Mouse (Mus musculus) olfactory bulb, adult 2 months (tissue): Measurements from ENCODE around the gene Cep57. TPM values are rescaled to one million over a fixed set of nuclear protein-coding genes. Genes with fewer than 3 reads are reported as not detected.
A peak's percentile ranks its signal among the peaks of the same experiment; 100 is the strongest.

ENCODE experiments used
- H3K27ac ChIP-seq: fragments of 200-500 bp; 2 replicates; pipeline ENCODE4 v1.5.1; 2012; ENCODE audit warnings: low read depth, low read length; ENCODE audit not compliant: insufficient read depth
- H3K4me1 ChIP-seq: fragments of 200-500 bp; 2 replicates; pipeline ENCODE4 v1.6.1; 2012; ENCODE audit warnings: low read length; ENCODE audit not compliant: control insufficient read depth, insufficient read depth
- H3K4me3 ChIP-seq: fragments of 200-500 bp; 2 replicates; pipeline ENCODE4 v1.5.1; 2012; ENCODE audit warnings: mild to moderate bottlenecking, low read depth, low read length, moderate library complexity; ENCODE audit not compliant: insufficient read depth
- CTCF ChIP-seq: fragments of 200-500 bp; IDR thresholded peaks from 2 replicates; pipeline ENCODE4 v1.5.1; 2012; ENCODE audit warnings: low read depth, mild to moderate bottlenecking, low read length, moderate library complexity; ENCODE audit not compliant: insufficient read depth
- POLR2A ChIP-seq: fragments of 200-500 bp; IDR thresholded peaks from 2 replicates; pipeline ENCODE4 v1.6.1; 2012; ENCODE audit warnings: mild to moderate bottlenecking, low read depth, low read length, moderate library complexity; ENCODE audit not compliant: insufficient read depth
- WGBS: fragments of 180-500 bp; shearing (Covaris S2); methylation state at CpG from one replicate; pipeline ENCODE4 v1.1.7; 2018; 5-methylcytosine and 5-hydroxymethylcytosine counted together
- polyA plus RNA-seq: library from polyadenylated mRNA; stranded (reverse); fragments of >200 nt; gene quantifications from 2 replicates; pipeline ENCODE4 v1.2.4, GENCODE M21; 2012; ENCODE audit warnings: low replicate concordance; ENCODE audit not compliant: missing spikeins, insufficient read depth, insufficient read length

Gene Cep57
- polyA plus RNA-seq, 1 experiment: not detected

GRCm38 (mm10) chr9:13847591-13847990, 20.7 kb upstream of the Cep57 start:
- Histone ChIP-seq H3K4me3 (no peak overlapping the region), H3K4me1 (no peaks in the 10 kb centered on the region; the same call in 1 of the 2 replicates), H3K27ac (no peak overlapping the region)
- no peak for TF ChIP-seq POLR2A
- TF ChIP-seq CTCF: no peak
- WGBS: 82% methylated on average over 3 of the region's 3 CpGs

- Histone ChIP-seq H3K27ac (no peak overlapping the region), H3K4me1 (peaks cover 2% of the 10 kb centered on the region; the same call in 1 of the 2 replicates), H3K4me3 (no peak overlapping the region)
- TF ChIP-seq CTCF (no peak), POLR2A (no peak)
- WGBS: 85% methylated on average over 2 of the region's 2 CpGs
Observed at GRCm38 (mm10) chr9:13836726-13837125, 9.8 kb upstream of the Cep57 start.

- TF ChIP-seq CTCF (no peak), POLR2A (no peak)
- Histone ChIP-seq H3K4me3 (no peak overlapping the region), H3K4me1 (peaks cover 2% of the 10 kb centered on the region; the same call in 1 of the 2 replicates), H3K27ac (no peak overlapping the region)
- 81% methylated on average over 3 of the region's 3 CpGs for WGBS
Observed at GRCm38 (mm10) chr9:13835256-13835655, 8.3 kb upstream of the Cep57 start.

GRCm38 (mm10) chr9:13828087-13828441, 1.2 kb upstream of the Cep57 start:
- WGBS: under 1% methylated on average over 23 of the region's 23 CpGs
- H3K4me3 ChIP-seq: peak overlapping the region; percentile 79

GRCm38 (mm10) chr9:13827406-13828086, 639 bp upstream of the Cep57 start, which contains the start of gene Fam76b:
Gene Fam76b, plus strand, starts transcription at chr9:13827716.
- under 1% methylated on average over 67 of the region's 67 CpGs for WGBS
- peak within 1 kb of the TSS; percentile 90 for H3K27ac ChIP-seq

More at GRCm38 (mm10) chr9:13828087-13828441, 1.2 kb upstream of the Cep57 start:
- Histone ChIP-seq H3K27ac (peak overlapping the region; percentile 90), H3K4me1 (0 out of 2 replicates have a peak, but pooled peaks cover 2% of the 10 kb centered on the region)
- TF ChIP-seq CTCF (no peak), POLR2A (no peak)

GRCm38 (mm10) chr9:13826391-13826805, 509 bp downstream of the Cep57 start:
- H3K4me3 ChIP-seq: peak overlapping the region; percentile 72
- H3K27ac ChIP-seq: peak overlapping the region; percentile 78
- WGBS: under 1% methylated on average over 31 of the region's 31 CpGs
- TF ChIP-seq POLR2A: no peak
- TF ChIP-seq CTCF: no peak
- H3K4me1 ChIP-seq: 0 out of 2 replicates have a peak, but pooled peaks cover 6% of the 10 kb centered on the region

More at GRCm38 (mm10) chr9:13827406-13828086, 639 bp upstream of the Cep57 start, which contains the start of gene Fam76b:
- peak; percentile 78 for TF ChIP-seq POLR2A
- TF ChIP-seq CTCF: no peak
- Histone ChIP-seq H3K4me3 (peak within 1 kb of the TSS; percentile 79), H3K4me1 (0 out of 2 replicates have a peak, but pooled peaks cover 6% of the 10 kb centered on the region)

- TF ChIP-seq CTCF (no peak), POLR2A (no peak)
- H3K27ac ChIP-seq: no peak overlapping the region
- WGBS: 2% methylated on average over 8 of the region's 8 CpGs
- H3K4me1 ChIP-seq: 0 out of 2 replicates have a peak, but pooled peaks cover 6% of the 10 kb centered on the region
- peak overlapping the region; percentile 72; the same call in 1 of the 2 replicates for H3K4me3 ChIP-seq
Observed at GRCm38 (mm10) chr9:13825896-13826295, 1.0 kb downstream of the Cep57 start.

- Histone ChIP-seq H3K4me1 (0 out of 2 replicates have a peak, but pooled peaks cover 4% of the 10 kb centered on the region), H3K4me3 (no peak overlapping the region), H3K27ac (no peak overlapping the region)
- no peak for TF ChIP-seq CTCF
- no peak for TF ChIP-seq POLR2A
- WGBS: 93% methylated on average over 3 of the region's 3 CpGs
Observed at GRCm38 (mm10) chr9:13820774-13821173, 6.1 kb downstream of the Cep57 start.

- TF ChIP-seq CTCF (no peak), POLR2A (no peak)
- WGBS: 77% methylated on average over 9 of the region's 9 CpGs
- Histone ChIP-seq H3K27ac (no peak overlapping the region), H3K4me3 (no peak overlapping the region), H3K4me1 (0 out of 2 replicates have a peak, but pooled peaks cover 4% of the 10 kb centered on the region)
Observed at GRCm38 (mm10) chr9:13818369-13818768, 8.5 kb downstream of the Cep57 start.
